Mouse (Mus musculus) lung, embryonic 15.5 days (tissue): Measurements from ENCODE around the gene Fus. TPM values are rescaled to one million over a fixed set of nuclear protein-coding genes. Genes with fewer than 3 reads are reported as not detected.

Source experiments
- ATAC-seq: fragments of 200-750 bp; cut with Nextera tagmentation; 2 replicates; pipeline ENCODE4 v1.8.0; 2017; ENCODE audit warnings: moderate number of reproducible peaks, borderline replicate concordance; ENCODE audit not compliant: low FRiP score, low TSS enrichment; ENCODE audit errors: extremely low read depth
- H3K27ac ChIP-seq: fragments of 300-500 bp; sonication (generic); 2 replicates; pipeline ENCODE4 v1.5.1; 2015; ENCODE audit warnings: moderate library complexity, mild to moderate bottlenecking, inconsistent platforms
- H3K27me3 ChIP-seq: fragments of 300-500 bp; sonication (generic); 2 replicates; pipeline ENCODE4 v1.6.1; 2015; ENCODE audit warnings: inconsistent platforms
- H3K36me3 ChIP-seq: fragments of 300-500 bp; sonication (generic); 2 replicates; pipeline ENCODE4 v1.6.1; 2015; ENCODE audit warnings: inconsistent platforms
- H3K4me1 ChIP-seq: fragments of 300-500 bp; sonication (generic); 2 replicates; pipeline ENCODE4 v1.6.1; 2015; ENCODE audit warnings: inconsistent platforms
- H3K4me2 ChIP-seq: fragments of 300-500 bp; sonication (generic); 2 replicates; pipeline ENCODE4 v1.6.1; 2015; ENCODE audit warnings: inconsistent platforms, mild to moderate bottlenecking, moderate library complexity
- H3K4me3 ChIP-seq: fragments of 300-500 bp; sonication (generic); 2 replicates; pipeline ENCODE4 v1.5.1; 2015; ENCODE audit warnings: mild to moderate bottlenecking, inconsistent platforms
- H3K9ac ChIP-seq: fragments of 300-500 bp; sonication (generic); 2 replicates; pipeline ENCODE4 v1.6.1; 2015; ENCODE audit warnings: inconsistent platforms
- H3K9me3 ChIP-seq: fragments of 300-500 bp; sonication (generic); 2 replicates; pipeline ENCODE4 v1.6.1; 2016; ENCODE audit warnings: inconsistent platforms
- WGBS: fragments of 180-500 bp; shearing (Covaris S2); methylation state at CpG from one replicate; pipeline ENCODE4 v1.1.7; 2015; 5-methylcytosine and 5-hydroxymethylcytosine counted together
- polyA plus RNA-seq: library from polyadenylated mRNA; unstranded; fragments of >200 nt; fragmentation: Nextera tagmentation; extraction: Ambion mirVana; gene quantifications from 2 replicates; pipeline ENCODE4 v1.2.1, GENCODE M21; 2015

Gene Fus
- polyA plus RNA-seq, 1 experiment from 2014 or later = 443 TPM

- no peak for ATAC-seq
- no peaks in the 10 kb centered on the region for H3K4me1 ChIP-seq
- H3K27me3 ChIP-seq = no peaks in the 10 kb centered on the region
- H3K4me2 ChIP-seq = no peak overlapping the region
- no peaks in the 10 kb centered on the region for H3K9me3 ChIP-seq
- no peak overlapping the region for H3K4me3 ChIP-seq
- no peak overlapping the region for H3K27ac ChIP-seq
- no peak overlapping the region for H3K9ac ChIP-seq
- H3K36me3 ChIP-seq = no peaks in the 10 kb centered on the region
- 83% methylated on average over 5 of the region's 5 CpGs for WGBS
These were observed 65.2 kb downstream of the Fus start for GRCm38 (mm10) chr7:128032290-128032988.

- H3K9ac ChIP-seq = no peak overlapping the region
- H3K4me3 ChIP-seq = no peak overlapping the region
- ATAC-seq = no peak
- H3K36me3 ChIP-seq = no peaks in the 10 kb centered on the region
- no peak overlapping the region for H3K27ac ChIP-seq
- WGBS = 82% methylated on average over 3 of the region's 3 CpGs
- H3K4me2 ChIP-seq = no peak overlapping the region
- no peaks in the 10 kb centered on the region for H3K4me1 ChIP-seq
- H3K9me3 ChIP-seq = no peaks in the 10 kb centered on the region
- no peaks in the 10 kb centered on the region for H3K27me3 ChIP-seq
These were observed 65.7 kb downstream of the Fus start for GRCm38 (mm10) chr7:128032989-128033293.

GRCm38 (mm10) chr7:128033616-128034015, 66.4 kb downstream of the Fus start:
- Histone ChIP-seq H3K9ac (no peak overlapping the region), H3K4me3 (no peak overlapping the region), H3K27ac (no peak overlapping the region), H3K9me3 (no peaks in the 10 kb centered on the region), H3K27me3 (no peaks in the 10 kb centered on the region), H3K36me3 (no peaks in the 10 kb centered on the region), H3K4me2 (no peak overlapping the region), H3K4me1 (no peaks in the 10 kb centered on the region)
- WGBS = 86% methylated on average over 4 of the region's 4 CpGs
- no peak for ATAC-seq

Other genes starting within 250 kb of the Fus start
- 0.16 and 0.29 TPM in 2 replicates for gene Ctf2, start 235.3 kb upstream of the Fus start, polyA plus RNA-seq
- 4.3 and 5.1 TPM in 2 replicates for gene Fbxl19, start 222.9 kb upstream of the Fus start, polyA plus RNA-seq
- 27.2 and 30.7 TPM in 2 replicates for gene Orai3, start 197.6 kb upstream of the Fus start, polyA plus RNA-seq
- 23.3 and 24.7 TPM in 2 replicates for gene Setd1a, start 190.8 kb upstream of the Fus start, polyA plus RNA-seq
- not detected in 2 replicates for gene Gm49388, start 181.8 kb upstream of the Fus start, polyA plus RNA-seq
- 21.1 and 24.3 TPM in 2 replicates for gene Hsd3b7, start 166.9 kb upstream of the Fus start, polyA plus RNA-seq
- gene Stx4a, start 143.2 kb upstream of the Fus start, polyA plus RNA-seq = 42.1 and 43.2 TPM in 2 replicates
- gene Stx1b, start 142.9 kb upstream of the Fus start, polyA plus RNA-seq = 1.3 and 1.9 TPM in 2 replicates
- 11.0 and 11.3 TPM in 2 replicates for gene Zfp646, start 91.2 kb upstream of the Fus start, polyA plus RNA-seq
- 17.9 and 21.3 TPM in 2 replicates for gene Zfp668, start 90.6 kb upstream of the Fus start, polyA plus RNA-seq
- 1.1 and 1.4 TPM in 2 replicates for gene Prss53, start 76.5 kb upstream of the Fus start, polyA plus RNA-seq
- gene Gm21974, start 72.0 kb upstream of the Fus start, polyA plus RNA-seq = not detected in 2 replicates
- 150 and 156 TPM in 2 replicates for gene Vkorc1, start 71.8 kb upstream of the Fus start, polyA plus RNA-seq
- 134 and 142 TPM in 2 replicates for gene Bckdk, start 63.4 kb upstream of the Fus start, polyA plus RNA-seq
- gene Kat8, start 54.9 kb upstream of the Fus start, polyA plus RNA-seq = 39.5 and 44.3 TPM in 2 replicates
- gene Prss8, start 37.4 kb upstream of the Fus start, polyA plus RNA-seq = 80.0 and 84.5 TPM in 2 replicates
- 11.8 and 13.1 TPM in 2 replicates for gene Prss36, start 20.7 kb upstream of the Fus start, polyA plus RNA-seq
- 35.0 and 37.6 TPM in 2 replicates for gene Pycard, start 26.4 kb downstream of the Fus start, polyA plus RNA-seq
- gene Trim72, start 36.5 kb downstream of the Fus start, polyA plus RNA-seq = 0.10 TPM in 1 of 2 replicates, not detected in the other
- 1.4 and 1.5 TPM in 2 replicates for gene Itgam, start 95.2 kb downstream of the Fus start, polyA plus RNA-seq
- not detected in 2 replicates for gene Gm49368, start 95.2 kb downstream of the Fus start, polyA plus RNA-seq
- gene Itgax, start 162.1 kb downstream of the Fus start, polyA plus RNA-seq = 0.05 and 0.19 TPM in 2 replicates
- 0.10 TPM in 1 of 2 replicates, not detected in the other for gene Itgad, start 186.9 kb downstream of the Fus start, polyA plus RNA-seq
- 19.0 and 23.9 TPM in 2 replicates for gene Cox6a2, start 238.9 kb downstream of the Fus start, polyA plus RNA-seq